Mouse (Mus musculus): ENCODE measurements around the gene Actn4.
"Not testable (repeated sequence)": the region's sequence is repeated elsewhere in the genome, so short reads cannot be mapped to it uniquely, and the experiment has no call there.

The Actn4 gene

DNA sequence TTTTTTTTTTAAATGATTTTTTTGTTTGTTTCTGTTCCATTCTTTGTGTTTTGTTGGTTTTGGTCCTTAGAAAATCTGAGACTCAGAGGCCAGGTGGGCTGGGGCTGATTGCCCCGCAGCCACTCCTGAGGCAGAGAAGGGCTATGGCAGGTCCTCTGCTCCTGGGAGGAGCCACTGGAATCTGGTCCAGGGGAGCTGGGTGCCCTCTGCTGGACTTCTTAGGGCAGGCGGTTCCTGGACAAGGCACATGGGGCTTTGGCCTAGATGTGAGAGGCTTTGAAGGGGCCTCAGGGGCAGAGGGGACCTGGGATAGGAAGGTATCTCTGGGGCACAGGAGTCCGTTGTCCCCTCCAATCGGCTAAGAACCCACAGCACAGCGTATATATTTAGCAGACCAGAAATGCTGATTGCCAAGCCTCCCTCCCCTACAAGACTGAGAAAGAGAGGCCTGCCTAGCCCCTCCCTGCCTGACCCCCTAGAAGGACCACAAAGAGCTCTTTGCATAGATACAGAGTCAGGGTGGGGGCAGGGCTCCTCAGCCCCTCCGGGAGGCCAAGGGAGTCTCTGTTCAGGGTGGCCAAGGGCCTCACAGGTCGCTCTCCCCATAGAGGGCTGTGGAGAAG, 68.4 kb downstream of the Actn4 start:
- no peak for DNase-seq (ENCODE audit: extremely low spot score, low read depth, low spot score)

DNA sequence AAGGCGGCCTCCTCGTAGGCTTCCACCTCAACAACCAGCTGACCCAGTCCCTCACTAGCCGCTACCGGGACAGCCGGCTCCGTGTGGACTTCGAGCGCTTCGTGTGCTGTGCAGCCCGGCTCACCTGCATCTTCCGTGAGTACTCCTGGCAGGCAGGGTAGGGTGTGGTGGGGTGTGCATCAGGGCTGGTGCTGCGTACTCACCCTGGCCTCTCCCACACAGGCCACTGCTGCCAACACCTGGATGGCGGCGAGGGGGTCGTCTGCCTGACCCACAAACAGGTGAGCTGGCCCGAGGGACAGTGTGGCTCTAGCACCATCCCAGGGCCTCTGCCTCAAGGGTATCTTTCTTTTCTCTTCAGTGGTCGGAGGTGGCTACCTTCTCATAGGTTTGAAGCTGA, 69.5 kb downstream of the Actn4 start:
- no peak for DNase-seq (ENCODE audit: extremely low spot score, low read depth, low spot score)

DNA sequence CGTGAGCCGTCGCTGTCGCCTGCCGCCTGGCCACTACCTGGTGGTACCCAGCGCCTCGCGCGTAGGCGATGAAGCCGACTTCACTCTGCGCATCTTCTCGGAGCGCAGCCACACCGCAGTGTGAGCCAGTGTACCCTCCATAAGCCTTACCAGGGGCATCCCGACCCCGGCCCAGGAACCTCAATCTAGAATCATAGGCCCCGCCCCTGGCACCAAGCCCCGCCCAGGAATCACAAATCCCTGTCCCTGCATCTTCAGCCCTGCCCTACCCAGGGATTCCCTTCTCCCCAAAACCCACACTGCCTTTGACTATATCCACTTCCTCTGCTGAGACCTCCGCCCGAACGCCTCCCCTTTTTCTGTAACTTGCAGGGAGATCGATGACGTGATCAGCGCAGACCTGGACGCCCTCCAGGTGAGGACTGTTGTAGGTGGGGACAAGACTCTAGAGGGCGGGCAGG, 73.4 kb downstream of the Actn4 start:
- no peak for DNase-seq (ENCODE audit: extremely low spot score, low read depth, low spot score)

DNA sequence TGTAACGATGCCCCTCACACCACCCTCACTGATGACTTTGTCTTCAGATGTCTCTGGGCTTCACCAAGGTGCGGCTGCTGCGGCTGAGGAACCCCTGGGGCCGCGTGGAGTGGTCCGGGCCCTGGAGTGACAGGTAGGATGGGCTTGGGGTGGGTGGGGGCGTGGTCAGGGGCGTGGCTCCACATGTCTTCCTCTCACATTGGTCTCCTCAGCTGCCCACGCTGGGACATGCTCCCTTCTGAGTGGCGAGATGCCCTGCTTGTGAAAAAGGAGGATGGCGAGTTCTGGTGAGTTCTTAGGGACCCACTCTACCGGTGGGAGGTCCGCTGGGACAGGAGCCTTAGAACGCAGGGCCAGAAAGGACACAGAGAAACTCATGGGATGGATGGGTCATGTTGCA, 75.7 kb downstream of the Actn4 start:
- DNase-seq (ENCODE audit: extremely low spot score, low read depth, low spot score): no peak

DNA sequence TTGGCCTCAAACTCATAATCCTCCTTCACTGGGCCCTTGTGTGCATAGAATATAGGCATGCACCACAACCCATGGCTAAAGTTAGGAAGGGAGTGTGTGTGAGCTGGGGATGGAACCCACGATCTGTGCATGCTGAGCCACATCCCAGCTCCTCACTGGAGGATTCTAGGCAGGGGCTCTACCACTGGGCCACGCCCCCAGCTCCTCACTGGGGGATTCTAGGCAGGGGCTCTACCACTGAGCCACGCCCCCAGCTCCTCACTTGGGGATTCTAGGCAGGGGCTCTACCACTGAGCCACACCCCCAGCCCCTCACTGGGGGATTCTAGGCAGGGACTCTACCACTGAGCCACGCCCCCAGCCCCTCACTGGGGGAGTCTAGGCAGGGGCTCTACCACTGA, 78.4 kb downstream of the Actn4 start:
- DNase-seq (ENCODE audit: extremely low spot score, low read depth, low spot score): not testable (repeated sequence)

DNA sequence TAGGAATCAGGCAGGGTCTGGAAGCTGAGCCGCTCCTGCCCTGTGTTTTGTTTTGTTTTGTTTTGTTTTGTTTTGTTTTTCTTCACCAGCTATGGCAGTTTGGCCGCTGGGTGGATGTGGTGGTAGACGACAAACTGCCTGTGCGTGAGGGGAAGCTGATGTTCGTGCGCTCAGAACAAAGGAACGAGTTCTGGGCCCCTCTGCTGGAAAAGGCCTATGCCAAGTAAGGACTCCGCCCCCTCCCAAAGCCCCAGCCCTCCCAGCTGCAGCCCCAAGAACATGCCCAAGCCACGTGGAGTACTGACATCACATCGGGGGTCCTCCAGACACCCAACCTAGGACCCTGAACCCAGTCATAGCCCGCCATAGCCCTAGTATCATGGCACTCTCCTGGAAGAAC, 79.1 kb downstream of the Actn4 start:
- no peak for DNase-seq (ENCODE audit: extremely low spot score, low read depth, low spot score)

DNA sequence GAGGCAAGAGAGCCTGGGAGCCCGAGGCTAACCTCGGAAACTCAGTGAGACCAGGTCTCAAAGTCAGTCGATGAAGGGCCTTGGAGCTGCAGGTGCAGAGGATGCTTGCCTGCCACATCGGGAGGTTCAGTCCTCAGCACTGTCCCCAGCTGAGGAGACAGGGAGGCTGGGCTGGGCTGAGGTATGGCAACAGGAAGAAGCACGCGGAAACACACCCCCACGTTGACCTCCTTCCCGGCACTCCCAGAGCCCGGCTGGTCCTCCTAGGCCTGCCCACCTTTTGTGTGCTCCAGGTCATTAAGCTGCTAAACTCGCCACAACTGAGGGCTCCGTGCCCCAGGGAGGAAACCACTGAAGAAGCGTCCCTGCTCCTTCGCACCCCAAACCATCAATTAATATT, 80.9 kb downstream of the Actn4 start, which contains the start of gene Capn12:
TSS of gene Capn12 (plus strand) at position 224 of the 400 bp plus-strand sequence.
- DNase-seq (ENCODE audit: extremely low spot score, low read depth, low spot score): no peak

DNA sequence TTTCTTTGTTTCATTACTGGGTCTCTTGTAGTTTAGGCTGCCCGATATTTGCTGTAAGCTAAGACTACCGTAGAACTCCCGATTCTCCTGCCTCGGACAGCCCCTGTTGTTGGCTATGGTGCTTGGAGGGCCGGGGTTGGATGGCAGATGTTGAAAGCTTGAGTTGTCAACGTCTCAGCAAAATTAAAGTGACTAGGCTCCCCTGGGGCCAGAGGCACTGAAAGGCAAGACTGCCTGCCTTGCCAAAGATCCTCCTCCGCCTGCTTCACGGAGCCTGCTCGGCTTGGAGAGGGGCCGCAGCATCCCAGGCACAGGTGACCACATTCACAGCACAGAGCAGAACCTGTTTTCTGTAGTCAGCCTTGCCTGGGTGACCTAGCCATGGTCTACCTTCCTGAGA, 81.6 kb downstream of the Actn4 start:
- DNase-seq (ENCODE audit: extremely low spot score, low read depth, low spot score): no peak

DNA sequence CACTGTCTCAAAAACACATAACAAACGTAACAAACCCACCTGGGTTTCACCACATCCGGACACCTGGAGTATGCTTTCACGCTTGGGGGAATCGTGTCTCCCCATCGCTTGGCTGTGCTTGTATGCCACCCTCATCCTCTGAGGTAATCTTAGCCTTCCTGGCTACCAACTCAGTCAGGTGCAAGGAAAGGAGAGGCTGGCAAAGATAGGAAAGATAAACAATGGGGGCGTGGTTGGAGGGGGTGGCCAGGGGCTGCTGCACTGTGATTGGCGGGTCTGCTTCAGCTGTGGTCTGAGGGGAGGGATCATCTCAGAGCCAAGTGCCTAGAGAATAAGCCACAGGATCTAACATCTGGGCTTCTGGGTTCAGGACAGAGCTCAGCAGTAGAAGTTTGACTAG, 82.5 kb downstream of the Actn4 start:
- DNase-seq (ENCODE audit: extremely low spot score, low read depth, low spot score): no peak

DNA sequence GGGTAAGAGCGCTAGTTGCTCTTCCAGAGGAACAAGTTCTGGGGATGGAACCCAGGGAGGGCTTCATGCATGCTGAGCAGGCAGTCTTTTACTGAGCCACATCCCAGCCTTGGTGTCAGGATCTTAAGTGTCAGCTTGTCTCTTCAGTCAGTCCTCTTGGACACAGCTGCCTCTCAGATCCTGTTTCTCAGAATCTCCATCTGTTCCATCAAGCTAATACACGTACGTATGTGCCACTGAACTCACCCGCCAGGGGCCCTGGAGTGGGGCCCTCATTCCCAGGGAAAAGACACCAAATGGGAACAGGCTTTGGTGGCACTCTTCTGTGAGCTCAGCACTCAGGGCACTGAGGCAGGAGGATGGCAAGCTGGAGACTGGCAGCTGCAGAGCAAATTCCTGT, 84.3 kb downstream of the Actn4 start:
- DNase-seq (ENCODE audit: extremely low spot score, low read depth, low spot score): no peak

DNA sequence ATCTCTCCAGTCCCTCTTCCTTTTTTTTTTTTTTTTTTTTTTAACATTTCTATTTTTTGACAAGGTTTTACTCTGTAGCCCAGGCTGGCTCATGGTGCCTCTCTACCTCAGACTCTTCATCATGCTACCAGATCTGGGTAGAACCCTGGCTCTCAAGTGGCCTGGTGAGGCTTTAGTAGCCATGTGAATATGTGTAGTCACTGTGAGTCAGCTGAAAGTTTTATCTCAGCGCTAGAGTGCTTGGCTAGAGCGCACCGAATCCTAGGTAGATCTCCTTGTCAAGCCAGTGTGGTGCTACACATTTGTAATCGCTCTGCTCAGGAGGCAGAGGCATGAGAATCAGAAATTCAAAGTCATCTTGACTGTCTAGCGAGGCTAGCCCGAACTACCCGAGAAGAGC, 85.0 kb downstream of the Actn4 start:
- no peak for DNase-seq (ENCODE audit: extremely low spot score, low read depth, low spot score)

DNA sequence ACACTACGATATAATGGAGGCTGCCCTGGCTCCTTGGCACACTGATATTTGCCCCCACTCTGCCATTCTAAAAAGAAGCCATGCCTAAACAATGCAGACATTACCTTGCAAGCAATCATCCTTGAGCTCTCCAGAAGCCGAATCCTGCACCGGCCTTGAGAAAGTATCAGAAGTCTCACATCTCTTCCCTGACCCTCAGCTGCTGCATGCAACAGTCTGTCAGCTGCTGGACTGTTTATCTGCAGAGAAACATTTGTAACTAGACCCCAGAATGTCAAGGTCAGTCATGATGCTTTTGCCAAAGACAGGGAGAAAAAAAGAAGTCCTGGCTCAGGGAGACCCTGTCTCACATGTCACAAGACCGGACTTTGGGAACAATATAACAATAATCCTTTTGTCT, 86.0 kb downstream of the Actn4 start:
- DNase-seq (ENCODE audit: extremely low spot score, low read depth, low spot score): no peak

DNA sequence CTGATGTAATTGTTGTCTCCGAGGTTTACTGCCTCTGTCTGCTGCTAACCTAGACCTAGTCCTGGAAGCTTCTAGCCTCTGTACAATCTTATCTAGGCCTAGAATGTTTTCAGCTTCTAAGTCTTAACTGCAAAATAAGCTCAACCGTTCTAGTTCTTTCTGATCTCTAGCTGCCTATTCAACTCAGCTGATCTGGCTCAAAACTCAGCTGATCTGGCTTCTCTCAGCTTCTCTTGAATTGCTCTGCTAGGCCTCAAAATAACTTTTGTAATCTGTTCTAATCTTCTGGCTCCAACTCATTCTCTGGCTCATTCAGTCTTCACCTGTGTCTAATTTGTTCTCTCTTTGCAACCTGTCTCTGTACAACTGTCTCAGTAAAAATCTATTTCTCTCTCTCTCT, 87.6 kb downstream of the Actn4 start:
- DNase-seq (ENCODE audit: extremely low spot score, low read depth, low spot score): no peak

DNA sequence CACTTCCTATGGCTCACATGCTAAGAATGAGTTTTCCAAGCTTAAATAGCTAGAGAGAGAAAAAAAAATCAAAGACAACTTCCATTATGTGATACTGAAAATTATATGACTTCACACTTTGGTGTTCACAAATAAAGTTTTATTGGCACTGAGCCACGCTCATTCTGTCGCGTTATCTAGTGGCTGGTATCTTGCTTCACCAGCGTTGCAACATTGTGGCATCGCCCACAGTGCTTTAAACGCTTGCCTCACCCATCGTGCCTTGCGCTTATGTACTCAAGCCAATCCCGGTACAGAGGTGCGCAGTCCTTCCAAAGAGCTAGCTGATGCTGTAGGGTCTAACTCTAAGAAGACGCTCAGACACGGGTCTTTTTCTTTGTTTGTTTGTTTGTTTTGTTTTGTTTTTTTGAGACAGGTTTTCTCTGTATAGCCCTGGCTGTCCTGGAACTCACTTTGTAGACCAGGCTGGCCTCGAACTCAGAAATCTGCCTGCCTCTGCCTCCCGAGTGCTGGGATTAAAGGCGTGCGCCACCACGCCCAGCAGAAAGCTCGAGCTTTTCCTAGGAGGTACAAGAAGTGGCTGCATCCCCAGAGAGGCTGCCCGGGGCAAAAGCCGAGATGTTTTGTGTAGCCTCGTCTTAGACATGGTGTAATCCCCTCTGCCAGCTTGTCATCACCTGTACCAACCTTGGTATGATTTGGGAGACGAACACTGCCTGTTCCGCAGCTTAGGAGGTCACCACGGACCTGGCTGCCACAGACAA, 91.1 kb downstream of the Actn4 start:
- no peak for DNase-seq (ENCODE audit: extremely low spot score, low read depth, low spot score)

DNA sequence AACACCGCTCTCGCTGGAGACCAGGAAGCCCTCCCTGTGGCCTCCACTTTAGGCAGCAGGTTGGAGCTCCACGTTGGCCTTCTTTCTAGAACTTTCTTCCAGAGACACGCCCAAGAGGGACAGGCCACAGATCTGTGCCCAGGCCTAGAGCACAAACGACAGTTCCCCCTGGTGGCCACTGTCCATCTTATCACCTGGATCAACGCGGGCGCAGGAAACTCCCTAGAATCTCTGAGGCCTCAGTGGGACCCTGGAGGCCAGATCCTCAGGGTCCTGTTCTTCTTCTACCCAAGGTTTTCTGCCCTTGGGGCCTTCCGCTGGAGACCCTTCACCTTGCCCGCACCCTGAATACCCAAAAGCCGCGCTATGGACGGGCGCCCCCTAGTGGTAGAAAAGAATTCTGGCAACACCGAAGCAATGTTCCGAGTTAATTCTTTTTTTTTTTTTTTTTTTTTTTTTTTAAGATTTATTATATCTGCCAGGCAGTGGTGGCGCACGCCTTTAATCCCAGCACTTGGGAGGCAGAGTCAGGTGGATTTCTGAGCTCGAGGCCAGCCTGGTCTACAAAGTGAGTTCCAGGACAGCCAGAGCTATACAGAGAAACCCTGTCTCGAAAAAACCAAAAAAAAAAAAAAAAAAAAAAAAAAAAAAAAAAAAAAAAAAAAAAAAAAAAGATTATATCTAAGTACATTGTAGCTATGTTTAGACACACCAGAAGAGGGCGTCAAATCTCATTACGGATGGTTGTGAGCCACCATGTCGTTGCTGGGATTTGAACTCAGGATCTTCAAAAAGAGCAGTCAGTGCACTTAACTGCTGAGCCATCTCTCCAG, 94.4 kb downstream of the Actn4 start:
- DNase-seq (ENCODE audit: extremely low spot score, low read depth, low spot score): not testable (repeated sequence)

DNA sequence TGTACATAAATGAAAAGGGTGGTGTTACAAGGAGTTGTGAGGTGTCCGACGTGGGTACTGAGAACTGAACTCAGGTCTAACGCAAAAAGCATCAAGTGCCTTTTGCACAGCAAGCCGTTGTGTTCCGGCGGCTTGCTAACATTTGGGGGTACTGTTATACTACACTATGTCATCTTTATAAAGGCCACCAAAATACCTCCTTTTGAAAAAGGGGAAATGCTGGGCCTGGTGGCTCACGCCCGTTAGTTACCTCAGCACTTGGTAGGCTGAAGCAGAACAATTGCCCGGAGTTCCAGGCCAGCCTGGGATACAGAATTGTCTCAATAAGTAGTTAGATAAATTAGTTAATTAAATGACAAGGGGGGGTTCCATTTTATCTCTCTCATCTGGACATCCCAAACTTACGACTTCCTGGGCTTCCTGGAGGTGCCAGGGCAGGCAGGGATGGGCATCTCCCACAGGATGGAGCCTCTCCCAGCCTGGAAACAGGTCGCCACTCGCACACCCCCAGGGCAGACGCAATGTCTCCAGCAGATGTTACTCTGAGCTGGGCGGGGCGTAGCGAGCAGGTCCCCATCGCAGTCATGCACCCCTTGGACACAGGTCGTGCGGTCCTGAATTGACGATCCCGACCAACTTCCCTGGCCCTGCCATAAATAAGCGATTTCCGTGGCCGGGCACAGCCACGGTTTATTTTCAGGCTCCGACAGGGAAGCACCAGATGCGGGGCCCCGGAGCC, 95.2 kb downstream of the Actn4 start:
- no peak for DNase-seq (ENCODE audit: extremely low spot score, low read depth, low spot score)

DNA sequence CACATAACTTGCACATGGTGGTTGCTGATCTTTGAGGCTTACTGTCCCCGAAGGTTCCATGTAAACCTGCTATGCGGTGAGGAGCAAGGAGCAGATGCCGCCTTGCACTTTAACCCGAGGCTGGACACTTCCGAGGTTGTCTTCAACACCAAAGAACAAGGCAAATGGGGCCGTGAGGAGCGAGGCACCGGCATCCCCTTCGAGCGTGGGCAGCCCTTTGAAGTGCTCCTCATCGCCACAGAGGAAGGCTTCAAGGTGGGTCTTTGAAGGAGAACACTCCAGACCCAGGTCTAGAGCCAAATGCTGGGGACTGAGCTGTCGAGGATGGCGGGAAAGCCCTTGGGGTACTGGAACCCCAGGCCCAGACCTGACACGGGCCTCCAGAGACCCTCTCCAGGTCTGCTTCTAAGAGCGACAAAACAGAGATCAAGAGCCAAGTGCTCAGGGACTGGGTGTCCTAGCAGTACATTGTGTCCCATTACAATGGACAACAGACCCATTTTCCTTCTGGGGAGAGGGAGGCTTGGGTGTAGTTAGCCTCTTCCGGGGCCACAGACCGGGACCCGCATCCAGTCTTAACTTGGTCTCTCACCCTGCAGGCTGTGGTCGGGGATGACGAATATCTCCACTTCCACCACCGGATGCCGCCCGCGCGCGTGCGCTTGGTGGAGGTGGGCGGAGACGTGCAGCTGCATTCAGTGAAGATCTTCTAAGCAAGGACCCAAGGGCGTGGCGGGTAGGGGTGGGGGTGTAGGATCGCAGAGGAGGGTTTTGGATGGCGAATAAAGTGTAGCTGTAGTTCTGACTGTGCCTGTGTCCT, 96.4 kb downstream of the Actn4 start:
- no peak for DNase-seq (ENCODE audit: extremely low spot score, low read depth, low spot score)

DNA sequence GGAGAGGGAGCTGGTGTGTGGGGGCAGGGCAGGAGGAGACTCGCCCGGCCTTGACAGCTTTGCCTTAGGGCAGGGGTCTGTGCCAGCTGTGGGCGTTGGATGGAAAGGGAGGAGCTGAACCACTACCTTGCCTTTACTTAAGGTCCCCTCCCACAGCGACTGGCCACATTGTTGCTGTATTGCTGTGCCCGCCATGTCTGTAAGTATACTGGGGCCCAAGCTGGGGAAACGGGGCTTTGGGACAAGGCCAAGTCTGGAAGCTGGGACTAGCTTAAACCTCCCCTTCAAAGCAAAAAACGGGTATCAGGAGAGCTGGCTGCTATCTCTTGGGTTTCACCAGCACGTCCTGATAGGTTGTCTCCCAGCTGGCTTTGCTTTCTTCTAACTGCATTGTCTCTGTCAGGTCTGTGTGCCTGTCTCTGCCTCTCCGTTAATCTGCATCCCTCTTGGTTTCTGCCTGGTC, 97.8 kb downstream of the Actn4 start:
- no peak for DNase-seq (ENCODE audit: extremely low spot score, low read depth, low spot score)

DNA sequence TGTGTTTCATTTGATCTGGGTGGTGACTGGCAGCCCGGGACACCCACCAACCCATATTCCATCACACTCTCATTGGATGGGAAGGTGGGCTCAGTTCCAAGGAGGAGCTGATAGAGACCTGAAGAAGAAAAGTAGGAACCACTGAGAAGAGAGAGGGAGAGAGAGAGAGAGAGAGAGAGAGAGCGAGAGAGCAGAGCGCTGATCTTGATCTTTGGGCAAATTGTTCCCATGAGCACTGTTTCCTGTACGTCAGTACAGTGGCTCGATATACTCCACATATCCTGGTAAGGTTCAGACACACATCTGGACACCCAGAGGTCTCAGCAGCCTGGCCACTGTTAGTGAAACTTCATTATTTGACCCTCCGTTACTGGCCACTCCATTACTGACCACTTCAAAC, 98.6 kb downstream of the Actn4 start, which contains the start of gene Lgals7:
TSS of gene Lgals7 (plus strand) at position 314 of the 400 bp plus-strand sequence.
- DNase-seq (ENCODE audit: extremely low spot score, low read depth, low spot score): no peak

Measured in hindlimb bud, embryonic 11.5 days (tissue).